Comparison of ENCODE assay signal across 8 mouse cellular contexts in the genomic region with DNA sequence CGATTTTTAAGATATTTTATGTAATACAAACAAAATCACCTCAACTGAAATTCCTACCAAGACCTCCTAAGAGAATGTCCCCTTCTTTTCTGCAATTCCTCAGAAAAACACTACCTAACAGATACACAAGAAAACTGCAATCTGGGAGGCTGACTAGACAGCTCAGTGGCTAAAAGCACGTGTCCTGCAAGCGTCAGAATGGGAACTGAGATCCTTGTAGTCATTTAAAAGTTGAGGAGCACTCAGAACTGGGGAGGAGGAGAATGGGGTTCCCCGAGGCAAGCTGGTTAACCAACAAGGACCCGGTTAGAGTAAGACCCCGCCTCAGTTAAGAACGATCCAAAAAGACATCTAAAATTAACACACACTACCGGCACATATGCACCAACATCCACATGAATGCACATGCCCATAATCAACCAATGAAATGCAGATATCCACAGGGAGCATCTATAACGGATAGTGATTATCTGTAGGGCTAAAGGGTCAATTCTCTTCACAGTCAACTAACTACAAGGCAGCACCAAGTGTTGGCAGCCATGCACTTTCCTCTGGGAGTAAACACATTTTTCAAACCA. TPM values are rescaled to one million over a fixed set of nuclear protein-coding genes. Genes with fewer than 3 reads are reported as not detected.
A peak's percentile ranks its signal among the peaks of the same experiment; 100 is the strongest.
DNase-seq lines count a peak whose midpoint lies in the region; ATAC-seq and TF ChIP-seq lines count a peak whose summit lies in the region.

No protein-coding gene starts in this region.

- H3K4me3 ChIP-seq in lung, embryonic 14.5 days (ENCODE audit: low read depth, low read length), result peak overlapping the region; percentile 93
- H3K4me3 ChIP-seq in cortical plate, adult 2 months (ENCODE audit: insufficient read depth, low read length), result peak overlapping the region; percentile 82
- peak overlapping the region; percentile 98 for H3K4me3 ChIP-seq in intestine, embryonic 15.5 days (replicated peaks)
- peak overlapping the region; percentile 99 for H3K4me3 ChIP-seq in neural tube, embryonic 14.5 days (ENCODE audit: low read depth, low read length)

- TF ChIP-seq POLR2A in cortical plate, adult 2 months (IDR thresholded peaks at IDR 0.05; ENCODE audit: extremely low read depth, insufficient read depth, low read length), result no peak

- TF ChIP-seq CTCF in lung, embryonic 14.5 days (IDR thresholded peaks at IDR 0.05; ENCODE audit: low read depth), result no peak
- no peak for TF ChIP-seq CTCF in cortical plate, adult 2 months (IDR thresholded peaks at IDR 0.05; ENCODE audit: extremely low read depth, insufficient read depth, low read length)

- 0 out of 2 replicates have a peak, but pooled peaks have one; percentile 2 for ATAC-seq in lung, embryonic 14.5 days (ENCODE audit: insufficient read depth)
- no peak for ATAC-seq in intestine, embryonic 15.5 days
- peak; percentile 1; the same call in 1 of the 2 replicates for ATAC-seq in neural tube, embryonic 14.5 days (ENCODE audit: low read depth)

- no peaks in the 10 kb centered on the region for H3K27me3 ChIP-seq in lung, embryonic 14.5 days (ENCODE audit: insufficient read depth, low read length)
- H3K27me3 ChIP-seq in intestine, embryonic 15.5 days (replicated peaks), result no peaks in the 10 kb centered on the region
- no peaks in the 10 kb centered on the region for H3K27me3 ChIP-seq in neural tube, embryonic 14.5 days (ENCODE audit: control insufficient read depth, insufficient read depth, low read length)

- DNase-seq in lung, embryonic 14.5 days, result peak; percentile 7
- no peak for DNase-seq in lung, postnatal 36 days
- DNase-seq in left cerebral cortex, postnatal 4 days, result no peak
- DNase-seq in ovary, postnatal 14 days (ENCODE audit: low spot score), result no peak
- no peak for DNase-seq in frontal cortex, postnatal 14 days (ENCODE audit: low spot score in 2 of 2)

- H3K36me3 ChIP-seq in lung, embryonic 14.5 days (ENCODE audit: insufficient read depth), result peaks cover 23% of the 10 kb centered on the region
- H3K36me3 ChIP-seq in intestine, embryonic 15.5 days, result peaks cover 3% of the 10 kb centered on the region
- H3K36me3 ChIP-seq in neural tube, embryonic 14.5 days (ENCODE audit: control insufficient read depth, insufficient read depth, low read length), result peaks cover 14% of the 10 kb centered on the region

- WGBS in lung, embryonic 14.5 days, result 26% methylated on average over 9 of the region's 9 CpGs
- WGBS in intestine, embryonic 15.5 days, result 29% methylated on average over 9 of the region's 9 CpGs
- 33% methylated on average over 9 of the region's 9 CpGs for WGBS in neural tube, embryonic 14.5 days

- H3K4me1 ChIP-seq in lung, embryonic 14.5 days (ENCODE audit: insufficient read depth), result 0 out of 2 replicates have a peak, but pooled peaks cover 6% of the 10 kb centered on the region
- H3K4me1 ChIP-seq in cortical plate, adult 2 months (ENCODE audit: control insufficient read depth, insufficient read depth, low read length), result no peaks in the 10 kb centered on the region; the same call in 1 of the 2 replicates
- H3K4me1 ChIP-seq in intestine, embryonic 15.5 days (replicated peaks), result peaks cover 7% of the 10 kb centered on the region; the same call in 1 of the 2 replicates
- peaks cover 16% of the 10 kb centered on the region; the same call in 1 of the 2 replicates for H3K4me1 ChIP-seq in neural tube, embryonic 14.5 days (ENCODE audit: control insufficient read depth, insufficient read depth, low read length)

- peaks cover 33% of the 10 kb centered on the region for H3K9me3 ChIP-seq in lung, embryonic 14.5 days (ENCODE audit: low read depth, low read length)
- H3K9me3 ChIP-seq in intestine, embryonic 15.5 days, result peaks cover 4% of the 10 kb centered on the region; the same call in 1 of the 2 replicates
- H3K9me3 ChIP-seq in neural tube, embryonic 14.5 days (ENCODE audit: control insufficient read depth, low read length), result no peaks in the 10 kb centered on the region

- H3K27ac ChIP-seq in lung, embryonic 14.5 days (ENCODE audit: low read depth), result peak overlapping the region; percentile 86; the same call in 1 of the 2 replicates
- H3K27ac ChIP-seq in cortical plate, adult 2 months (ENCODE audit: insufficient read depth, low read length), result no peak overlapping the region
- H3K27ac ChIP-seq in intestine, embryonic 15.5 days, result no peak overlapping the region
- H3K27ac ChIP-seq in neural tube, embryonic 14.5 days (ENCODE audit: low read depth, low read length), result peak overlapping the region; percentile 76

- peak overlapping the region; percentile 89 for H3K4me2 ChIP-seq in lung, embryonic 14.5 days
- peak overlapping the region; percentile 83 for H3K4me2 ChIP-seq in intestine, embryonic 15.5 days (replicated peaks)
- H3K4me2 ChIP-seq in neural tube, embryonic 14.5 days (ENCODE audit: low read depth, low read length), result peak overlapping the region; percentile 92

- peak overlapping the region; percentile 92 for H3K9ac ChIP-seq in lung, embryonic 14.5 days
- peak overlapping the region; percentile 92 for H3K9ac ChIP-seq in intestine, embryonic 15.5 days
- H3K9ac ChIP-seq in neural tube, embryonic 14.5 days (replicated peaks; ENCODE audit: low read depth, low read length), result peak overlapping the region; percentile 90

- intact Hi-C loops in left cerebral cortex, postnatal 4 days (cut with DNase I), result no loop called here

RNA-seq across cellular contexts. Expression of a gene that starts 1.0 kb away (rescaled TPM):
- polyA plus RNA-seq in lung, embryonic 14.5 days (2014; fragmentation: Nextera tagmentation; extraction: Ambion mirVana), result 38.0 and 40.8 TPM in 2 replicates
- 23.7 and 26.0 TPM in 2 replicates for polyA plus RNA-seq in cortical plate, adult 2 months (2012; rRNA removed)
- 20.1 and 22.0 TPM in 2 replicates for polyA plus RNA-seq in intestine, embryonic 15.5 days (2015; fragmentation: Nextera tagmentation; extraction: Ambion mirVana)
- polyA plus RNA-seq in neural tube, embryonic 14.5 days (2014; fragmentation: Nextera tagmentation; extraction: Ambion mirVana), result 21.6 and 25.9 TPM in 2 replicates
- total RNA-seq in left cerebral cortex, postnatal 4 days (2021), result 10 to 100 TPM; 20.9 to 23.7 TPM

RNA-seq across cellular contexts. Expression of a gene that starts 58.6 kb away (rescaled TPM):
- 51.1 and 61.5 TPM in 2 replicates for polyA plus RNA-seq in lung, embryonic 14.5 days (2014; fragmentation: Nextera tagmentation; extraction: Ambion mirVana)
- polyA plus RNA-seq in cortical plate, adult 2 months (2012; rRNA removed), result 28.3 and 30.3 TPM in 2 replicates
- polyA plus RNA-seq in intestine, embryonic 15.5 days (2015; fragmentation: Nextera tagmentation; extraction: Ambion mirVana), result 46.0 and 49.6 TPM in 2 replicates
- 60.3 and 62.7 TPM in 2 replicates for polyA plus RNA-seq in neural tube, embryonic 14.5 days (2014; fragmentation: Nextera tagmentation; extraction: Ambion mirVana)
- 10 to 100 TPM; 38.8 to 39.5 TPM for total RNA-seq in left cerebral cortex, postnatal 4 days (2021)

RNA-seq across cellular contexts. Expression of a gene that starts 58.9 kb away (rescaled TPM):
- 53.0 and 53.8 TPM in 2 replicates for polyA plus RNA-seq in lung, embryonic 14.5 days (2014; fragmentation: Nextera tagmentation; extraction: Ambion mirVana)
- polyA plus RNA-seq in cortical plate, adult 2 months (2012; rRNA removed), result 19.7 and 22.4 TPM in 2 replicates
- 38.0 and 43.4 TPM in 2 replicates for polyA plus RNA-seq in intestine, embryonic 15.5 days (2015; fragmentation: Nextera tagmentation; extraction: Ambion mirVana)
- 52.4 and 52.9 TPM in 2 replicates for polyA plus RNA-seq in neural tube, embryonic 14.5 days (2014; fragmentation: Nextera tagmentation; extraction: Ambion mirVana)
- 10 to 100 TPM; 27.3 to 32.4 TPM for total RNA-seq in left cerebral cortex, postnatal 4 days (2021)

Comparison
In these comparisons a context has a peak if more than half of its experiments do, and no peak if none do; other contexts are left out.
1. H3K27ac ChIP-seq: peak in lung, embryonic 14.5 days (single experiment) and neural tube, embryonic 14.5 days (single experiment); none in cortical plate, adult 2 months (single experiment) and intestine, embryonic 15.5 days (single experiment).
2. Peak in every context shown above with its lines, with median percentiles within 50 percentile points of each other: H3K4me2 ChIP-seq, H3K4me3 ChIP-seq and H3K9ac ChIP-seq.